Mouse (Mus musculus) cerebellum, adult (tissue): ENCODE measurements around the gene Ptprr.
A peak's percentile ranks its signal among the peaks of the same experiment; 100 is the strongest.

Source experiments
- ATAC-seq: cut with Nextera tagmentation; 2 replicates; pipeline ENCODE4 v1.9.2; 2017; ENCODE audit warnings: mild to moderate bottlenecking, moderate library complexity, mixed read lengths; ENCODE audit not compliant: insufficient number of reproducible peaks, low FRiP score, low TSS enrichment

The Ptprr gene

DNA sequence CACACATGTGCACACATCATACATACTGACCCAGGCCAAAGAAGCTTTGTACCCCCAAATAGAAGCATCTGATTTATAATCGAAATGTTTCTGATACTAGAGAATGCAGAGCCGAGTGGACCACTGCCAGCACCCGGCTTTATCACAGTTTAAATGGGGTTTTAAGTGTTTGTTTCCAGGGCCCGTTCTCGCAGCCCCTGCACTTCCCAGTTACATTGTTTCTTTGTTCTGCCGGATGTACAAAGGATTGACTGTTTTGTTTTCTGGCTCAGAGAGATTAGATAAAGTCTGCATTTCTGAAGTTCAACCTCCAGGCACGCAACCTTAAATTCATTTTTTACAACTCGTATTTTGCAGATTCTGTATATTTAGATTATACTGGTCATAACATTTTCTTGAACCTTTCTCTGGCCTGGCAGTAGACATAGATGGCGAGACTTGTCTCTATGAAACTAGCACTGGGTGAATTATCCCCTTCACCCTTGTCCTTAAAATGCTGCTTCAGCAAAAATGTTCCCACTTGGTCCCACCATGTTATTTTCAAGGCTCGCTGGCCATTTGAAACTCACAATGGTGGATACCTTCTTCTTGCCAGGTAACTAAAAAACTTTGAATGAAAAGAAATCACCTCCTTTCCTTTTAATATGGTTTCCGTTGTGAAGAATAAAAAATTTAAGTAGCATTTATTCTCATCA lies 292.6 kb downstream of the Ptprr start:
- ATAC-seq = no peak

DNA sequence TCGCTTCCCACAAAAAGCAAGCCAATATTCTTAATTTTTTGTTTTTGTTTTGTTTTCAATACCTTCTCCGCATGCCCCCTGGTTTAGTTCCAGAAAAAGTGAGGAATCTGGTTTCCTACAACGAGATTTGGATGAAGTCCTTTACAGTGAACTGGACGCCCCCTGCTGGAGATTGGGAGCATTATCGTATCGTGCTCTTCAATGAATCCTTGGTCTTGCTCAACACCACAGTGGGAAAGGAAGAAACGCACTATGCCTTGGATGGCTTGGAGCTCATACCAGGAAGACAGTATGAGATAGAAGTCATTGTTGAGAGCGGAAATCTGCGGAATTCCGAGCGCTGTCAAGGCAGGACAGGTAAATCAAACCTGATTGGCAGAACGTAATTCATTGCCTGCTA lies 301.2 kb downstream of the Ptprr start:
- peak; percentile 76; the same call in 1 of the 2 replicates for ATAC-seq
